Mouse (Mus musculus) kidney, embryonic 16.5 days (tissue): ENCODE data around the gene Atxn7l1. TPM values are rescaled to one million over a fixed set of nuclear protein-coding genes. Genes with fewer than 3 reads are reported as not detected.

Source experiments
- ATAC-seq: fragments of 200-750 bp; cut with Nextera tagmentation; 2 replicates; pipeline ENCODE4 v1.8.0; 2017; ENCODE audit warnings: moderate TSS enrichment; ENCODE audit not compliant: low FRiP score, low TSS enrichment
- H3K27ac ChIP-seq: fragments of 300-500 bp; sonication (generic); 2 replicates; pipeline ENCODE4 v1.5.1; 2014; ENCODE audit warnings: low read length
- H3K27me3 ChIP-seq: fragments of 300-500 bp; sonication (generic); 2 replicates; pipeline ENCODE4 v1.6.1; 2014; ENCODE audit warnings: low read length, control low read depth, mixed read lengths; ENCODE audit not compliant: insufficient read depth
- H3K36me3 ChIP-seq: fragments of 300-500 bp; sonication (generic); 2 replicates; pipeline ENCODE4 v1.6.1; 2014; ENCODE audit warnings: low read length, control low read depth, mixed read lengths; ENCODE audit not compliant: insufficient read depth
- H3K4me1 ChIP-seq: fragments of 300-500 bp; sonication (generic); 2 replicates; pipeline ENCODE4 v1.6.1; 2014; ENCODE audit warnings: low read length, control low read depth, mixed read lengths; ENCODE audit not compliant: insufficient read depth
- H3K4me2 ChIP-seq: fragments of 300-500 bp; sonication (generic); replicated peaks from 2 replicates; pipeline ENCODE4 v1.6.1; 2014; ENCODE audit warnings: low read depth, low read length
- H3K4me3 ChIP-seq: fragments of 300-500 bp; sonication (generic); 2 replicates; pipeline ENCODE4 v1.5.1; 2014; ENCODE audit warnings: mild to moderate bottlenecking, low read length
- H3K9ac ChIP-seq: fragments of 300-500 bp; sonication (generic); replicated peaks from 2 replicates; pipeline ENCODE4 v1.6.1; 2014; ENCODE audit warnings: low read length
- H3K9me3 ChIP-seq: fragments of 300-500 bp; sonication (generic); 2 replicates; pipeline ENCODE4 v1.6.1; 2016; ENCODE audit warnings: low read length, control low read depth
- WGBS: fragments of 180-500 bp; shearing (Covaris S2); extraction: QIAGEN DNeasy Blood & Tissue Kit; methylation state at CpG from one replicate; pipeline ENCODE4 v1.1.7; 2014; 5-methylcytosine and 5-hydroxymethylcytosine counted together
- polyA plus RNA-seq: library from polyadenylated mRNA; unstranded; fragments of >200 nt; fragmentation: Nextera tagmentation; extraction: Ambion mirVana; gene quantifications from 2 replicates; pipeline ENCODE4 v1.2.1, GENCODE M21; 2015

Gene Atxn7l1
- polyA plus RNA-seq, 1 experiment from 2014 or later = 9.9 TPM

DNA sequence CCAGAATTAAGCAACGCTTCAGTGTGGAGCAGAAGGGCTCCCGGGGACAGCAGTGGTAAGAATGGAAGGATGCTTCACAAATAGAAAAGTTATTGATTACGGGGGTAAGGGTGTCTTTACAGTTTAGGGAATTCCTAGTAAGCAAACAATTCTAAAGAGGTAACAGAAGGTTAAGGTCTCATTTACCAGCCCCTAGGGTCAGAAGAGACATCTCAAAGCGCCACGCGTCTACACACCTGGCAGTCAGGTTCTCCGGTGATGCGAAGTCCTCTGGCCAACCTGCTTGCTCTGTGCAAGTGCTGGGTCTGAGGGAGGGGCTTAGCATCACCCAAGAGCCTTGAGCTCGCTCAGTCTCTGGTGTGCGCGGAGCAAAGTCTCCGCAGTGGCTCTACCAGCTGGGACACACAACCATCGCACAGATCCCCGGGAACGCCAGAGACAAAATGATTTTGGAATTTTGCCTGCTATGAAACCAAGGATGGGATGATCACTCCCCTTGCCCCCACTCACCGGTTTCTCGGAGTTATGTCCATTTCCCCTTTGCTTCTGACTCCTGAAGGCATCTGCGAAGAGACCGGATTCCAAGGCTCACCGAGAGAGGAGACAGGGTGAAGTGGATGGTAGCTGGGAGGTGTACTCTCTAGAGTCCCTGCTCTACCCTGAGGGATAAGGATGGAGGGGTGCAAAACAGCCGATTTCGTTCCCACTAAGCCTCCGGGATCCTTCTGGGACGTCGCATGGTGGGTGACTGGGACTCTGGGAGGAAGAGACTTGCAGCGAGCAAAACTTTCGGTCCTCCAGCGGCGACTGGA lies 665 bp upstream of the Atxn7l1 start:
- Histone ChIP-seq H3K4me1 (peaks cover 18% of the 10 kb centered on the region), H3K27ac (no peak overlapping the region), H3K4me2 (peak overlapping the region; percentile 99), H3K27me3 (peaks cover 9% of the 10 kb centered on the region; the same call in 1 of the 2 replicates), H3K9ac (peak overlapping the region; percentile 76), H3K4me3 (peak overlapping the region; percentile 92), H3K36me3 (0 out of 2 replicates have a peak, but pooled peaks cover 3% of the 10 kb centered on the region), H3K9me3 (no peaks in the 10 kb centered on the region)
- WGBS = 6% methylated on average over 29 of the region's 29 CpGs
- peak; percentile 76 for ATAC-seq

- 0 out of 2 replicates have a peak, but pooled peaks cover 3% of the 10 kb centered on the region for H3K36me3 ChIP-seq
- WGBS = 88% methylated on average over 16 of the region's 16 CpGs
- H3K27me3 ChIP-seq = peaks cover 9% of the 10 kb centered on the region; the same call in 1 of the 2 replicates
- no peak overlapping the region for H3K4me2 ChIP-seq
- no peaks in the 10 kb centered on the region for H3K9me3 ChIP-seq
- no peak overlapping the region for H3K4me3 ChIP-seq
- no peak overlapping the region for H3K9ac ChIP-seq
- H3K4me1 ChIP-seq = peaks cover 22% of the 10 kb centered on the region
- H3K27ac ChIP-seq = no peak overlapping the region
- ATAC-seq = no peak
Observed at GRCm38 (mm10) chr12:33149544-33150190, 2.2 kb downstream of the Atxn7l1 start.

DNA sequence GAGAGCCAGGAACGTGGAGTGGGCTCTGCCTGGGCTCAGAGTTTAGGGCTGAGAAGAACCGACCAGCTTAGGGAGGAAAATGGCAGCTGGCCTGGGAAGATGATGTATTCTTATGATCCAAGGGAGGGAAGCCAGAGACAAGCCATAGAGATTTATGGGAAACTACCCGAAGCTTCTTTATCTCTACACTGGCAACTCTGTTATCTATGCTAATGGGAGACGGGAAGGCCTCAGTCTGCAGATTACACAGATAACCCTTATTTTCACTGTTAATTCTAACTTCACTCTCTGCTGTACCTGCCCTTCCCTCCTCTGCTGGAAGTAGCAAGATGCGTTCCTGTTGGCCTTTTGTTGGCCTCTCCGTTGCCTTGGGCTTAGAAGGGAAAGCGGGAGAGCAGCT lies 5.6 kb downstream of the Atxn7l1 start:
- H3K4me3 ChIP-seq = no peak overlapping the region
- ATAC-seq = no peak
- no peak overlapping the region for H3K27ac ChIP-seq
- H3K4me1 ChIP-seq = peaks cover 16% of the 10 kb centered on the region
- 77% methylated on average over 7 of the region's 7 CpGs for WGBS
- H3K9me3 ChIP-seq = no peaks in the 10 kb centered on the region
- H3K36me3 ChIP-seq = peaks cover 3% of the 10 kb centered on the region; the same call in 1 of the 2 replicates
- no peak overlapping the region for H3K4me2 ChIP-seq
- H3K27me3 ChIP-seq = no peaks in the 10 kb centered on the region
- no peak overlapping the region for H3K9ac ChIP-seq

GRCm38 (mm10) chr12:33153850-33154249 lies 6.4 kb downstream of the Atxn7l1 start:
- H3K4me2 ChIP-seq = no peak overlapping the region
- H3K9me3 ChIP-seq = no peaks in the 10 kb centered on the region
- H3K27me3 ChIP-seq = no peaks in the 10 kb centered on the region
- peaks cover 3% of the 10 kb centered on the region; the same call in 1 of the 2 replicates for H3K36me3 ChIP-seq
- no peak overlapping the region for H3K4me3 ChIP-seq
- WGBS = 91% methylated on average over 3 of the region's 3 CpGs
- no peak overlapping the region for H3K27ac ChIP-seq
- H3K9ac ChIP-seq = no peak overlapping the region
- ATAC-seq = no peak
- H3K4me1 ChIP-seq = peaks cover 9% of the 10 kb centered on the region; the same call in 1 of the 2 replicates

DNA sequence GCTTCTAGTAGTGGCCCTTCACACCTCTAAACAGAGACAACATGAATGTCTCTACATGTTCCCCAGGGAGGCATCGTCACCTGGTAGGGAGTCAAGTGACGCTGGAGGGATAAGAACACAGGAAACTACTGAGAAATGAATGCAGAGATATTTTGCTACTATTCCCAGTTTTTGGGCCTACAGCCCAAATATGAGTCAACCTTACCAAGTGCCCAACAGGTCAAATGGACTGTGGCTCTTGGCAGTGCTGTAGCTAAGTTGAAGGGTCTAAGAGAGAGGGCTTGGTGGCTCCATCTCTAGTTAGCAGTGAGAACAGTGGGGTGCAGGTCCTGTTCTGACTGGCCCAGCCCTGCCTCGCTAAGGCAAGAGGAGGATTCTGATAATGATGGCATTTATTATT lies 7.2 kb downstream of the Atxn7l1 start:
- Histone ChIP-seq H3K4me1 (peaks cover 4% of the 10 kb centered on the region; the same call in 1 of the 2 replicates), H3K27ac (no peak overlapping the region), H3K9ac (no peak overlapping the region), H3K4me2 (no peak overlapping the region), H3K27me3 (no peaks in the 10 kb centered on the region), H3K36me3 (no peaks in the 10 kb centered on the region; the same call in 1 of the 2 replicates), H3K4me3 (no peak overlapping the region), H3K9me3 (no peaks in the 10 kb centered on the region)
- ATAC-seq = no peak
- 88% methylated on average over 3 of the region's 3 CpGs for WGBS

DNA sequence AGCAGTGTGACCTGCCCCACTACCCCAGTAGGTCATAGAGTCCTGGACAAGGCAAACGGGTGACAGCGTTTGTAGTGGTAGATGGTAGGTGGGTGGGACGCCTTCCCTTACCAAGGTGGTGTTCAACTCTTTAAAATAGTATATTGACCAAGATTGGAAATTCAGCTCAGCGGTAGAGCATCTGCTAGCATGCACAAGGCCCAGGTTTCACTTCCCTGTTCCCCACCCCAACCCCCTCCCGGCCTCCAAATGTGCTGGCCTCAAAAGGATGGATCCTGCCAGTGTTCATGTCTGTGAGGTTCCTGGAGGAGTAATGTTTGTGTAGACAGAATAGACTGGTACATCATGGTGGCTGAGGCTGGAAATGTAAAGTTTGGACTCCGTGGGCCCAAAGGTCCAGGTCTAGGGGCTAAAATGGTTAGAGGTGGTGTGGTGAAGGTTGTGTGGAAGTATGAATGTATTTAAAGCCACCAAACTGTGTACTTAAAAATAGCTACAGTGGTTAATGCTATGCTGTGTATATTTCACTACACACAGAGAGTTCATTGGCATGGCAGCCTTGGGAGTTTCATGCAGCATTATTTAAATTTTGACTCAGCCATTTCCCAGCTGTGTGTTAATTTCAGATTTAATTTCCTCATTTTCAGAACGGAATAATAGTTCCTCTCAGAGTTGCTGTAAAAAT lies 9.0 kb downstream of the Atxn7l1 start:
- Histone ChIP-seq H3K27me3 (no peaks in the 10 kb centered on the region), H3K9ac (no peak overlapping the region), H3K36me3 (no peaks in the 10 kb centered on the region; the same call in 1 of the 2 replicates), H3K27ac (no peak overlapping the region), H3K4me3 (no peak overlapping the region), H3K4me1 (peaks cover 4% of the 10 kb centered on the region; the same call in 1 of the 2 replicates), H3K9me3 (no peaks in the 10 kb centered on the region), H3K4me2 (no peak overlapping the region)
- no peak for ATAC-seq
- 91% methylated on average over 7 of the region's 7 CpGs for WGBS

DNA sequence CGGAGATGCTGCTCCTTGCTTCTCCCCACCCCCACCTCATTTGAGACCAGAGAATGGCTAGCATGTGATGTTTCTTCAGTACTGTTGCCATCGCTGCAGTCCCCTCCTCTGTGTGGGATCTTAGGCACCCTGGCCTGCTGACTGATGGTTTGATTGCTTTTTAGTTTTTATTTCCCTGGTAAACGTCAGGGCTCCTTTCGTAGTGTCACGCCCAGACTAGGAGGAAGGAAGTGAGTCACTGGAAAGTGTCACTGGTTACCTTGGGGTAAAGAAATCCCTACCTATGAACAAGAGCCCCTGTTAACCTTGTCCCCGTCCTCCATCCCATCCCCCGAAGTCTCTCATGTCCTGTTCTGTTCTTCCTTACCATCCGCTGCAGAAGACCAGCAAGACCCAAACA lies 10.8 kb downstream of the Atxn7l1 start:
- H3K9ac ChIP-seq = no peak overlapping the region
- 42% methylated on average over 8 of the region's 8 CpGs for WGBS
- ATAC-seq = no peak

GRCm38 (mm10) chr12:33160406-33160805 lies 12.9 kb downstream of the Atxn7l1 start:
- Histone ChIP-seq H3K36me3 (no peaks in the 10 kb centered on the region), H3K4me2 (no peak overlapping the region), H3K9ac (no peak overlapping the region), H3K27ac (no peak overlapping the region), H3K4me3 (no peak overlapping the region), H3K4me1 (peaks cover 9% of the 10 kb centered on the region), H3K27me3 (no peaks in the 10 kb centered on the region), H3K9me3 (no peaks in the 10 kb centered on the region)
- no peak for ATAC-seq
- WGBS = 79% methylated on average over 7 of the region's 7 CpGs

More for the DNA sequence above, 10.8 kb downstream of the Atxn7l1 start:
- Histone ChIP-seq H3K4me1 (peaks cover 13% of the 10 kb centered on the region), H3K4me2 (no peak overlapping the region), H3K4me3 (no peak overlapping the region), H3K27me3 (no peaks in the 10 kb centered on the region), H3K27ac (no peak overlapping the region), H3K36me3 (no peaks in the 10 kb centered on the region; the same call in 1 of the 2 replicates), H3K9me3 (no peaks in the 10 kb centered on the region)

- Histone ChIP-seq H3K27ac (peak overlapping the region; percentile 79), H3K9me3 (no peaks in the 10 kb centered on the region), H3K9ac (peak overlapping the region; percentile 43; the same call in 1 of the 2 replicates), H3K4me2 (peak overlapping the region; percentile 28), H3K27me3 (no peaks in the 10 kb centered on the region), H3K36me3 (no peaks in the 10 kb centered on the region), H3K4me3 (no peak overlapping the region), H3K4me1 (peaks cover 9% of the 10 kb centered on the region)
- ATAC-seq = no peak
- WGBS = 23% methylated on average over 12 of the region's 12 CpGs
Observed at GRCm38 (mm10) chr12:33162541-33162940, 15.0 kb downstream of the Atxn7l1 start.
